In genomic region chr10:58890671-58891439, GRCm38 (mm10) we compare ENCODE assay signal across 16 mouse cellular contexts.
DNase-seq lines count a peak whose midpoint lies in the region; ATAC-seq lines count a peak whose summit lies in the region.
"Had no signal": no experiment of that assay in that cellular context is flagged by ENCODE, and none has a peak within 500 bp of the region (broad histone marks: within the 10 kb centered on the region; RNA-seq: fewer than 3 reads in every experiment).

No protein-coding gene starts in this region.

- peak; percentile 55 for DNase-seq in forebrain, embryonic 11.5 days (ENCODE audit: low spot score)
- no peak for DNase-seq in forebrain, embryonic 10.5 days (ENCODE audit: extremely low spot score, low spot score)
- peak; percentile 51 for DNase-seq in NIH3T3 (ENCODE audit: low read depth)
- DNase-seq in ovary, adult 18-20 months (ENCODE audit: low spot score), result no peak
- DNase-seq in heart, postnatal 10 days, result no peak
- no peak for DNase-seq in kidney, adult 8-10 months
- DNase-seq: cerebellum, adult 9-11 months; heart, adult 18-20 months; kidney, adult 9 months; thymus, postnatal 14 days had no signal

- H3K4me3 ChIP-seq in forebrain, embryonic 11.5 days (ENCODE audit: low read depth, low read length), result no peak overlapping the region
- no peak overlapping the region for H3K4me3 ChIP-seq in forebrain, embryonic 10.5 days
- no peak overlapping the region for H3K4me3 ChIP-seq in forebrain, embryonic 13.5 days
- no peak overlapping the region for H3K4me3 ChIP-seq in midbrain, embryonic 15.5 days
- H3K4me3 ChIP-seq: layer of hippocampus, adult 2 months; stomach, embryonic 15.5 days had no signal

- H3K27me3 ChIP-seq in forebrain, embryonic 11.5 days (ENCODE audit: control insufficient read depth, insufficient read depth, low read length), result peaks cover 2% of the 10 kb centered on the region
- H3K27me3 ChIP-seq in forebrain, embryonic 10.5 days (ENCODE audit: poor library complexity, severe bottlenecking), result peaks cover 72% of the 10 kb centered on the region
- H3K27me3 ChIP-seq in forebrain, embryonic 13.5 days, result 0 out of 2 replicates have a peak, but pooled peaks cover 3% of the 10 kb centered on the region
- H3K27me3 ChIP-seq in midbrain, embryonic 15.5 days (replicated peaks), result no peaks in the 10 kb centered on the region
- H3K27me3 ChIP-seq: stomach, embryonic 15.5 days had no signal

- intact Hi-C loops in heart, postnatal 10 days (cut with DNase I), result no loop called here

- H3K4me2 ChIP-seq in forebrain, embryonic 11.5 days (ENCODE audit: low read depth, low read length, severe bottlenecking), result 0 out of 2 replicates have a peak overlapping the region, but pooled peaks have one; percentile 26
- peak overlapping the region; percentile 17; the same call in 1 of the 2 replicates for H3K4me2 ChIP-seq in forebrain, embryonic 13.5 days
- peak overlapping the region; percentile 12; the same call in 1 of the 2 replicates for H3K4me2 ChIP-seq in midbrain, embryonic 15.5 days
- H3K4me2 ChIP-seq: liver, embryonic 11.5 days; stomach, embryonic 15.5 days had no signal

- H3K36me3 ChIP-seq in forebrain, embryonic 11.5 days (ENCODE audit: control insufficient read depth, insufficient read depth, low read length), result no peaks in the 10 kb centered on the region
- H3K36me3 ChIP-seq in forebrain, embryonic 10.5 days (replicated peaks), result no peaks in the 10 kb centered on the region
- no peaks in the 10 kb centered on the region for H3K36me3 ChIP-seq in forebrain, embryonic 13.5 days (ENCODE audit: poor library complexity, severe bottlenecking)
- H3K36me3 ChIP-seq in midbrain, embryonic 15.5 days (replicated peaks), result no peaks in the 10 kb centered on the region
- H3K36me3 ChIP-seq: stomach, embryonic 15.5 days had no signal

- 30% methylated on average over 16 of the region's 16 CpGs for WGBS in forebrain, embryonic 11.5 days
- 32% methylated on average over 16 of the region's 16 CpGs for WGBS in forebrain, embryonic 10.5 days
- WGBS in forebrain, embryonic 13.5 days, result 18% methylated on average over 16 of the region's 16 CpGs
- WGBS in midbrain, embryonic 15.5 days, result 22% methylated on average over 16 of the region's 16 CpGs

- ATAC-seq in forebrain, embryonic 11.5 days (replicated peaks; ENCODE audit: low FRiP score), result peak; percentile 36; the same call in 1 of the 2 replicates
- peak; percentile 76 for ATAC-seq in forebrain, embryonic 13.5 days
- peak; percentile 77 for ATAC-seq in midbrain, embryonic 15.5 days (replicated peaks)
- ATAC-seq: hindbrain, postnatal 0 days had no signal

- H3K9me3 ChIP-seq in forebrain, embryonic 11.5 days (ENCODE audit: control insufficient read depth, low read length), result no peaks in the 10 kb centered on the region; the same call in 1 of the 2 replicates
- H3K9me3 ChIP-seq in forebrain, embryonic 10.5 days, result 0 out of 2 replicates have a peak, but pooled peaks cover 3% of the 10 kb centered on the region
- no peaks in the 10 kb centered on the region for H3K9me3 ChIP-seq in forebrain, embryonic 13.5 days (replicated peaks)
- H3K9me3 ChIP-seq in midbrain, embryonic 15.5 days, result no peaks in the 10 kb centered on the region
- H3K9me3 ChIP-seq: stomach, embryonic 15.5 days had no signal

- H3K27ac ChIP-seq in forebrain, embryonic 11.5 days (ENCODE audit: low read depth, low read length), result no peak overlapping the region
- H3K27ac ChIP-seq in forebrain, embryonic 10.5 days, result no peak overlapping the region
- H3K27ac ChIP-seq in forebrain, embryonic 13.5 days, result 0 out of 2 replicates have a peak overlapping the region, but pooled peaks have one; percentile 35
- no peak overlapping the region for H3K27ac ChIP-seq in midbrain, embryonic 15.5 days
- H3K27ac ChIP-seq: hindbrain, postnatal 0 days; layer of hippocampus, adult 2 months; stomach, embryonic 15.5 days had no signal

- H3K9ac ChIP-seq in forebrain, embryonic 11.5 days (ENCODE audit: low read length), result peak overlapping the region; percentile 27
- H3K9ac ChIP-seq in forebrain, embryonic 13.5 days, result no peak overlapping the region
- no peak overlapping the region for H3K9ac ChIP-seq in midbrain, embryonic 15.5 days
- H3K9ac ChIP-seq: stomach, embryonic 15.5 days had no signal

- peaks cover 4% of the 10 kb centered on the region; the same call in 1 of the 2 replicates for H3K4me1 ChIP-seq in forebrain, embryonic 11.5 days (replicated peaks; ENCODE audit: control insufficient read depth, insufficient read depth, low read length)
- peaks cover 22% of the 10 kb centered on the region for H3K4me1 ChIP-seq in forebrain, embryonic 10.5 days
- peaks cover 20% of the 10 kb centered on the region for H3K4me1 ChIP-seq in forebrain, embryonic 13.5 days
- H3K4me1 ChIP-seq in midbrain, embryonic 15.5 days, result peaks cover 11% of the 10 kb centered on the region
- H3K4me1 ChIP-seq: stomach, embryonic 15.5 days had no signal

Comparison
In these comparisons a context has a peak if more than half of its experiments do, and no peak if none do; other contexts are left out.
1. DNase-seq: peak in forebrain, embryonic 11.5 days (single experiment) and NIH3T3 (single experiment); none in forebrain, embryonic 10.5 days (single experiment), ovary, adult 18-20 months (single experiment), heart, postnatal 10 days (0 of 2) and kidney, adult 8-10 months (0 of 2).
2. Peak in every context shown above with its lines, with median percentiles within 50 percentile points of each other: ATAC-seq and H3K4me2 ChIP-seq.